Mouse (Mus musculus) heart, embryonic 11.5 days (tissue): ENCODE measurements around the gene Plpp1. TPM values are rescaled to one million over a fixed set of nuclear protein-coding genes. Genes with fewer than 3 reads are reported as not detected.

Experiments used
- ATAC-seq: fragments of 200-750 bp; cut with Nextera tagmentation; replicated peaks from 2 replicates; pipeline ENCODE4 v1.8.0; 2017; ENCODE audit warnings: moderate library complexity; ENCODE audit not compliant: insufficient number of reproducible peaks, low FRiP score, low TSS enrichment
- H3K27ac ChIP-seq: fragments of 300-500 bp; sonication (generic); 2 replicates; pipeline ENCODE4 v1.5.1; 2014; ENCODE audit warnings: mild to moderate bottlenecking, low read depth, low read length
- H3K27me3 ChIP-seq: fragments of 300-500 bp; sonication (generic); 2 replicates; pipeline ENCODE4 v1.6.1; 2014; ENCODE audit warnings: mild to moderate bottlenecking, low read length, mixed read lengths; ENCODE audit not compliant: control insufficient read depth, insufficient read depth
- H3K36me3 ChIP-seq: fragments of 300-500 bp; sonication (generic); 2 replicates; pipeline ENCODE4 v1.6.1; 2014; ENCODE audit warnings: mild to moderate bottlenecking, low read length, moderate library complexity, mixed read lengths; ENCODE audit not compliant: control insufficient read depth, insufficient read depth
- H3K4me1 ChIP-seq: fragments of 300-500 bp; sonication (generic); 2 replicates; pipeline ENCODE4 v1.6.1; 2014; ENCODE audit warnings: low read length; ENCODE audit not compliant: control insufficient read depth, insufficient read depth
- H3K4me2 ChIP-seq: fragments of 300-500 bp; sonication (generic); 2 replicates; pipeline ENCODE4 v1.6.1; 2014; ENCODE audit warnings: mild to moderate bottlenecking, moderate library complexity
- H3K4me3 ChIP-seq: fragments of 300-500 bp; sonication (generic); 2 replicates; pipeline ENCODE4 v1.5.1; 2014; ENCODE audit warnings: low read depth, low read length
- H3K9ac ChIP-seq: fragments of 300-500 bp; sonication (generic); 2 replicates; pipeline ENCODE4 v1.6.1; 2014; ENCODE audit warnings: mild to moderate bottlenecking, low read depth, low read length, moderate library complexity
- H3K9me3 ChIP-seq: fragments of 300-500 bp; sonication (generic); replicated peaks from 2 replicates; pipeline ENCODE4 v1.6.1; 2016; ENCODE audit warnings: low read length; ENCODE audit not compliant: control insufficient read depth
- WGBS: fragments of 180-500 bp; shearing (Covaris S2); extraction: QIAGEN DNeasy Blood & Tissue Kit; methylation state at CpG from one replicate; pipeline ENCODE4 v1.1.7; 2014; ENCODE audit not compliant: insufficient replicate concordance; 5-methylcytosine and 5-hydroxymethylcytosine counted together
- polyA plus RNA-seq: library from polyadenylated mRNA; unstranded; fragments of >200 nt; fragmentation: Nextera tagmentation; extraction: Ambion mirVana; gene quantifications from 2 replicates; pipeline ENCODE4 v1.2.1, GENCODE M21; 2014

Plpp1 gene
- polyA plus RNA-seq, 1 experiment from 2014 or later = 41.7 TPM

- Histone ChIP-seq H3K4me1 (peaks cover 22% of the 10 kb centered on the region), H3K4me2 (no peak overlapping the region), H3K36me3 (no peaks in the 10 kb centered on the region), H3K27me3 (no peaks in the 10 kb centered on the region), H3K9ac (no peak overlapping the region), H3K27ac (no peak overlapping the region), H3K4me3 (no peak overlapping the region), H3K9me3 (no peaks in the 10 kb centered on the region)
- ATAC-seq = no peak
- 73% methylated on average over 9 of the region's 9 CpGs for WGBS
Observed at GRCm38 (mm10) chr13:112759364-112759763, 41.2 kb upstream of the Plpp1 start.

- Histone ChIP-seq H3K27ac (no peak overlapping the region), H3K4me2 (no peak overlapping the region), H3K4me1 (peaks cover 22% of the 10 kb centered on the region), H3K36me3 (no peaks in the 10 kb centered on the region), H3K27me3 (no peaks in the 10 kb centered on the region), H3K9ac (no peak overlapping the region), H3K4me3 (no peak overlapping the region), H3K9me3 (no peaks in the 10 kb centered on the region)
- no peak for ATAC-seq
- WGBS = 67% methylated on average over 15 of the region's 15 CpGs
Observed at GRCm38 (mm10) chr13:112759777-112760537, 40.6 kb upstream of the Plpp1 start.

DNA sequence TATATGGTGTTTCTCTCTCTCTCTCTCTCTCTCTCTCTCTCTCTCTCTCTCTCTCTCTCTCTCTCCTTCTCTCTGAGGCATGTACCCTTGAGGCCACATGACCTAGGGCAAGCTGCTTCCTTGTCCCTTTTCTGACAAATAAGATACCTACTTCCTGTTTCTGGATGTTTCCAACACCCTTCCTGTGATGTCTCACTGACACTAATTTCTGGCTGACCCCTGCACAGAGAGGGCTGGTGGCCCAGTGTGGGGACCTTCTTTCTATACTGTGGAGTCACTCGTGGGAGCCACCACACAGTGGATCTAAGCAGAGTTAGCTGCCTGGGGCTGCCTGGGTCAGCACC, 40.1 kb upstream of the Plpp1 start:
- H3K36me3 ChIP-seq = no peaks in the 10 kb centered on the region
- peak overlapping the region; percentile 29; the same call in 1 of the 2 replicates for H3K27ac ChIP-seq
- 46% methylated on average over 1 of the region's 1 CpGs for WGBS
- H3K27me3 ChIP-seq = no peaks in the 10 kb centered on the region
- no peak overlapping the region for H3K9ac ChIP-seq
- H3K4me3 ChIP-seq = no peak overlapping the region
- ATAC-seq = no peak
- peaks cover 20% of the 10 kb centered on the region for H3K4me1 ChIP-seq
- no peaks in the 10 kb centered on the region for H3K9me3 ChIP-seq
- no peak overlapping the region for H3K4me2 ChIP-seq

GRCm38 (mm10) chr13:112761787-112762186, 38.8 kb upstream of the Plpp1 start:
- no peak overlapping the region for H3K4me2 ChIP-seq
- no peak overlapping the region for H3K9ac ChIP-seq
- 40% methylated on average over 1 of the region's 1 CpGs for WGBS
- no peaks in the 10 kb centered on the region for H3K9me3 ChIP-seq
- ATAC-seq = no peak
- H3K4me3 ChIP-seq = no peak overlapping the region
- no peaks in the 10 kb centered on the region for H3K36me3 ChIP-seq
- peaks cover 17% of the 10 kb centered on the region; the same call in 1 of the 2 replicates for H3K4me1 ChIP-seq
- H3K27ac ChIP-seq = no peak overlapping the region
- no peaks in the 10 kb centered on the region for H3K27me3 ChIP-seq

- Histone ChIP-seq H3K4me1 (peaks cover 17% of the 10 kb centered on the region; the same call in 1 of the 2 replicates), H3K27me3 (no peaks in the 10 kb centered on the region), H3K9ac (no peak overlapping the region), H3K27ac (no peak overlapping the region; the same call in 1 of the 2 replicates), H3K4me3 (no peak overlapping the region), H3K9me3 (peaks cover 5% of the 10 kb centered on the region), H3K36me3 (no peaks in the 10 kb centered on the region), H3K4me2 (no peak overlapping the region)
- ATAC-seq = no peak
- WGBS = 50% methylated on average over 4 of the region's 4 CpGs
Observed at GRCm38 (mm10) chr13:112762548-112762947, 38.0 kb upstream of the Plpp1 start.

GRCm38 (mm10) chr13:112763531-112764091, 37.0 kb upstream of the Plpp1 start:
- Histone ChIP-seq H3K4me1 (peaks cover 17% of the 10 kb centered on the region; the same call in 1 of the 2 replicates), H3K4me3 (no peak overlapping the region)

DNA sequence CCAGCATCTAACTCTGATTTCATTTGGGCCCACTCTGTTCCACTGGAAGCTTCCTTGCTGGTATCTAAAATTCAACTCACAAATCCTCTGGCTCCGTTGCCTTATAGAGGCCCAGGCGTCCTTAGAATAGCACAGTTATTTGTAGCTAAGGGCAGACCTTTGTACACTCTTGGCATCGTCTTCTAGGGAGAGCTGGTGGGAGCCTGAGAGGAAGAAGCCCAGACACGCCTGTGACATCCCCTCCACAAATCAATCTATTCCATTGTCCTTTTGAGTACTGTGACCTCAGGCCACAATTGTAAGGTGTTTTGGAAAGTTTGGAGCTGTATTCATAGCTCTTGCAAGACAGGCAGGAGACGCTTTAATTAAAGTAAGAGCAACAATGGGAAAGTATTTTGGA, 36.0 kb upstream of the Plpp1 start:
- Histone ChIP-seq H3K9ac (no peak overlapping the region), H3K27me3 (no peaks in the 10 kb centered on the region), H3K36me3 (no peaks in the 10 kb centered on the region), H3K4me2 (no peak overlapping the region), H3K4me1 (peaks cover 14% of the 10 kb centered on the region; the same call in 1 of the 2 replicates), H3K27ac (no peak overlapping the region), H3K4me3 (no peak overlapping the region), H3K9me3 (peaks cover 8% of the 10 kb centered on the region)
- ATAC-seq = no peak
- WGBS = 62% methylated on average over 5 of the region's 5 CpGs

More at GRCm38 (mm10) chr13:112763531-112764091, 37.0 kb upstream of the Plpp1 start:
- Histone ChIP-seq H3K27ac (no peak overlapping the region), H3K4me2 (no peak overlapping the region), H3K9me3 (peaks cover 8% of the 10 kb centered on the region), H3K27me3 (no peaks in the 10 kb centered on the region), H3K9ac (no peak overlapping the region), H3K36me3 (no peaks in the 10 kb centered on the region)
- no peak for ATAC-seq
- 58% methylated on average over 10 of the region's 10 CpGs for WGBS

DNA sequence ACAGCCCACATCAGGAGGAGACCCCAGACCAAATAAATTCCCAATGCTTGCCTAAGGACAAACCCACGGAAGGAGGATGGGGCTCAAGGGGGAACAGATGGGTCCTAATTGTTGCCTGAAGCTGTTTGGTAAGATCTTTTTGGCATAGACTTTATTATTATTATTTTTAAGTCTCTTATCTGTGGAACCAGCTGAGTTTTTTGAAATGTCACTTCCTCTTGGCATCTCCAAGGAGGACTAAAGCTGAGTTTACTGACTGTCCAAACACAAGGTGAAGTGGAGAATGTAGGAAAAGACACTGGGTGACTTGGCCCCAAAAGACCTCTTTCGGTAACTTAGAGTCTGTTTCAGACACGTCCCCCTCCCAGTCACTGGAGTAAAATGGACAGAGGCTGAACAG, 34.9 kb upstream of the Plpp1 start:
- WGBS = 79% methylated on average over 3 of the region's 3 CpGs
- Histone ChIP-seq H3K27me3 (no peaks in the 10 kb centered on the region), H3K9ac (no peak overlapping the region), H3K27ac (no peak overlapping the region), H3K9me3 (peaks cover 8% of the 10 kb centered on the region), H3K4me3 (no peak overlapping the region), H3K36me3 (no peaks in the 10 kb centered on the region), H3K4me2 (no peak overlapping the region), H3K4me1 (peaks cover 12% of the 10 kb centered on the region; the same call in 1 of the 2 replicates)
- ATAC-seq = no peak
